Mouse (Mus musculus) adipose tissue, adult 10 weeks (tissue): ENCODE data around the gene Kifc5b. TPM values are rescaled to one million over a fixed set of nuclear protein-coding genes. Genes with fewer than 3 reads are reported as not detected.

Experiments used
- polyA plus RNA-seq: library from polyadenylated mRNA; stranded (reverse); fragments of 350-450 nt; fragmentation: Illumina TruSeq; extraction: RNeasy Lipid Tissue Mini Kit (QIAGEN cat#74804); gene quantifications from one replicate; pipeline ENCODE4 v1.2.3, GENCODE M21; 2014; ENCODE audit warnings: low read depth, low replicate concordance

The Kifc5b gene
- polyA plus RNA-seq: 3.3 TPM

DNA sequence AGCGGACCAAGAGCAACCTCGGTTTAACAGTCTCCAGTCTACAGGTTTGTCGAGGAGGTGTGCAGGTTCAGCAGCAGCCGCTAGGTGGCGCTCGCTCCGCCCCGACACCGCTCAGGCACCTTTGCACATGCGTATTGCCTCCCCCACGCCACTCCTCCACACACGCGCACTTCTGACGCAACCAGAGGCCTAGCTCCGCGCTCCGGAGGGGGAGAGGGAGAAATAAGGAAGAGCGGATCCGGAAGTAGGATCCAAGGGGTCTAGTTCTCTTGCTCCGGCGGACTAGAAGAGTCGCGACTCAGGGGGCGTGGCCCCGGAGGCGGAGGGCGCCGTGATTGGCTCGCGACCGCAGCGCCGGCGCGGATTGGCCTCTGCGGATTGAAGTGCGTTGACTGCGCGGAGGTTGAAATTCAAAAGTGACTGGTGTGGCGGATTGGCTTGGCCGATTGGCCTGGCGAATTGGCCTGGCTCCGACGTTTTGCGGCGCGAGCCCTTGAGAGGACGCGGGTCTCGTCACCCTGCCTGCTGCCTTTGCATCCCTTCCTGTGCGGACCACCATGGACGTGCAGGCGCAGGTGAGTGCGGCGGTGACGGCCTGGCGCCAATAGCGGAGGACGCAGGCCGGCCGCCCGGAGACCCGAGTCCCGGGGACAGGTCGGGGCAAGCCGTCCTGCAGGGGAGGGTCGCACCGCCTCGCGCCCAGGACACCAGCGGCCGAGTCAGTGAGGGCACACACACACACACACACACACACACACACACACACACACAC is at the start of gene Kifc5b:
TSS of gene Kifc5b (plus strand) at position 381 of the 772 bp plus-strand sequence.

GRCm38 (mm10) chr17:26932839-26933398 is 16.0 kb downstream of the Kifc5b start, which contains the start of gene Phf1:
Phf1 (plus strand) TSS chr17:26933052.

GRCm38 (mm10) chr17:26939178-26939972 is 22.5 kb downstream of the Kifc5b start, which contains the start of gene Cuta:
Cuta (minus strand) TSS chr17:26939569.

DNA sequence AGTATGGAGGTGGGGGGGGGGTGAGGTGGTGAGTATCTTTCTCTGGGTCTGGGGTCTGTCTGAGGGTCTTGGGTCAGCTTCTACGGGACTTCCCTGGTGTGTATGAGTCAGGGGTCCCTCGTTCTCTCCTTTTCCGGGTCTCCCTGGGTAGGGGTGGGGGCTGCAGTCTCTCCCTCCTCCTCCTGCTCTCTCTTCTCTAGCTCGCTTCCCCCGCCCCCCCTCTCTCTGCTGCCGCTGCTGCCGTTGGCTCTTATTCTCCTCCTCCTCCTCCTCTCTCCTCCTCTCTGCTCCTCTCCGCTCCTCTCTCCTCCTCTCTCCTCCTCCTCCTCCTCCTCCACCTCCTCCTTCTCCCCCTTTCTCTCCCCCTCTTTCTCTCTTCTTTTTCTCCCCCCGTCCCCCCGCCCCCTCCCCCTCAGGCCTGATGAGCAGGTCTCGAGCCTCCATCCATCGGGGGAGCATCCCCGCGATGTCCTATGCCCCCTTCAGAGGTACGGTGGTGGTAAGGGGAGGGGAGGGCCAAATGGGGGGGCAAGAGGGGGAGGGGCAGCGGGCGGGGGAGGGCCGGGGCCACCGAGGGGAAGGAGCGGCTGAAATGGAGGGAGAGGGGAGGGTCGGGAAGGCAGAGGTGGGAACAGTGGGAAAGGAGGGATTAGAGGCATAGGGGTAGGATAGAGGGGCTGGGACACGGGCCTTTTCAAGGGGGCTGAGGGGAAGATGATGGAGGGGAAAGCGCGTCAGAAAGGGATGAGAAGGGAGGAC is 24.3 kb downstream of the Kifc5b start, which contains the start of gene Syngap1:
TSS of gene Syngap1 (plus strand) at position 223 of the 759 bp plus-strand sequence.

GRCm38 (mm10) chr17:26972703-26973574 is 56.0 kb downstream of the Kifc5b start, which contains the start of gene Zbtb9:
Zbtb9 (plus strand) TSS chr17:26973167.

Other genes with a start within 250 kb of the Kifc5b start
- 19.7 TPM for gene Crebrf, start 201.4 kb upstream of the Kifc5b start, polyA plus RNA-seq
- gene Bnip1, start 136.0 kb upstream of the Kifc5b start, polyA plus RNA-seq: 29.3 TPM
- not detected for gene Nkx2-5, start 72.1 kb upstream of the Kifc5b start, polyA plus RNA-seq
- gene Phf1, start 16.0 kb downstream of the Kifc5b start, polyA plus RNA-seq: 39.7 TPM
- 95.4 TPM for gene Cuta, start 22.5 kb downstream of the Kifc5b start, polyA plus RNA-seq
- gene Syngap1, start 24.2 kb downstream of the Kifc5b start, polyA plus RNA-seq: 13.6 TPM
- gene Zbtb9, start 56.1 kb downstream of the Kifc5b start, polyA plus RNA-seq: 5.4 TPM
- gene Bak1, start 111.9 kb downstream of the Kifc5b start, polyA plus RNA-seq: 19.8 TPM
- 8.3 TPM for gene Itpr3, start 140.2 kb downstream of the Kifc5b start, polyA plus RNA-seq
- 120 TPM for gene Uqcc2, start 216.8 kb downstream of the Kifc5b start, polyA plus RNA-seq